Mouse (Mus musculus) liver, postnatal 0 days (tissue): ENCODE results near the gene Fam227a.

Source experiments
- CTCF ChIP-seq: sonication (generic); IDR thresholded peaks from 2 replicates; pipeline ENCODE4 v1.5.1; 2016; ENCODE audit warnings: antibody characterized with exemption, low read depth
- EP300 ChIP-seq: IDR thresholded peaks from 2 replicates; pipeline ENCODE4 v1.6.1; 2016; ENCODE audit warnings: antibody characterized with exemption, low read depth, mild to moderate bottlenecking

DNA sequence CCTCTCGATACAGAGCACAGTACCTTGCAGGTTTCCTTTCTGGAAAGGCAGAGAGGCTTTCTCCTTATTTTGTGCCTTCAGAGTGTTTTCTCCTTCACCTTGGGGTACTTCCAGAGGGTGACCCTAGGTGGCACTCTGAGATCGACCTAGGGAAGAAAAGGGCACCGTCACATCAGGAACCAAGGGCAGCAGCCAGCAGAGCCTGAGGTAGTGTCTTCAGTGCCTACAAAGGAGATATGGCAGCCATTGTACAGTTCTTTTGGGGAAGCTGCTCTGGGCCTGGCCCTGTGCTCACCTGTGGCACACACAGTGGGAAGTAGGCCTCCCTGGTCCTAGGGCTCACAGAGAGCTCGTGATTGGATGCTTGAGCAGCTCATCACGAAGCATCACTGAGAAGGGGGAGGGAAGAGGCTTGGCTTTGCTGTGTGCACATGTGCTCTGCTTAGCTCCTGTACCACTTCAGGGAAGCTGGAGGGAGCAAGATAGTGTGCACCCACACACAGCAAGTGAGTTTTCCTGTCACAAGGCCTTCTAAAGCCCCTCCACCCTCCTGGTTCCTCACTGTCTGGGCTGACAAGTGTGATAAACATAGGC lies 49.6 kb upstream of the Fam227a start:
- TF ChIP-seq CTCF (peak; percentile 33; the same call in 1 of the 2 replicates), EP300 (no peak)
